Mouse (Mus musculus) skeletal muscle tissue, adult 2 months (tissue): ENCODE data around the gene Myd88.

Experiments
- DNase-seq: peaks from one replicate; pipeline ENCODE4 v3.0.0-alpha.2; 2012; ENCODE audit warnings: low read depth, low spot score

Gene Myd88

DNA sequence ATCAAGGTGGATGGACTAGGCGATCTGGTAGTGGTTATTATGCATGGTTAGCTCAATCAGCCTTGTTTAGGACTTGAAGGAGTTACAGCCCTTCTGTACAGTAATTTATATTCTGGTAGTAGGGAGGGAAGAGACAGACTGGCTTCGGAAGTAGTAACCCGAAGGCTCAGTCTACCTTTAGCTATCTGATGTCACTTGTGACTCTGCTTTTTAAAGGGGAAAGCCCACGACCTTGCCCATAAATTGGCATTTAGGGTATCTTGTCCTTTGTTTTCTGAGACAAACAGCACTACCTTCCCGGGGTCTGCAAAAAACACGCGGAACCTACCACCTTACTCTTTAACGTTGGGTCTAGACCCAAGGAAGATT, 1.0 kb downstream of the Myd88 start:
- no peak for DNase-seq

DNA sequence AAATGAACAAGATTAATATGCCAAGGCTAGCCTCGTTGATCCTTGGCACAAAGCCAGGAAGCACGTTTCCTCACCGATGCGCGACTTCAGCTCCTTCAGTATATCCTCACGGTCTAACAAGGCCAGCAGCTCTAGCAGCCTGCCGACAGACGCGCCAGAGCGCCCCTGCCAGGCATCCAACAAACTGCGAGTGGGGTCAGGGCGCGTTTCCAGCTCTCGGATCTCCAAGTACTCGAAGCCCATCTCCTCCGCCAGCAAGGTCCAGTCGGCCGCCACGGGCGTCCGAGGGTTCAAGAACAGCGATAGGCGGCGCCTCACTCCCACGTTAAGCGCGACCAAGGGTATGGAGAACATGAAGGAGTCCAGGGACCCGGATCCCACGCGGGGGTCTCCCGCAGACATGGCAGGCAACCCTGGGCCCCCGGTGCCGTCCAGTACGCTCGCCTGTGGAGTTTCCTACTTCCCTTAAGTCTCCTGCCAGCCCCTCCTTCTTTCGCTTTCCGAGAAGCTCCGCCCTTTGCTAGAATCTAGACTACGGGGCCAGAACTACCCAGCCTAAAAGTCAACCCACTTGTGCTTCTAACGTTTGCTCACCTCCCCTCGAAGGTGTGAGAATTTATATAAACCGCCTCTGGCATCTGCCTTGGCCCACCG, 1.5 kb downstream of the Myd88 start, which contains the start of gene Acaa1a:
Gene Acaa1a (plus strand): TSS at position 119 of the 654 bp plus-strand sequence.
- DNase-seq: peak; percentile 63

DNA sequence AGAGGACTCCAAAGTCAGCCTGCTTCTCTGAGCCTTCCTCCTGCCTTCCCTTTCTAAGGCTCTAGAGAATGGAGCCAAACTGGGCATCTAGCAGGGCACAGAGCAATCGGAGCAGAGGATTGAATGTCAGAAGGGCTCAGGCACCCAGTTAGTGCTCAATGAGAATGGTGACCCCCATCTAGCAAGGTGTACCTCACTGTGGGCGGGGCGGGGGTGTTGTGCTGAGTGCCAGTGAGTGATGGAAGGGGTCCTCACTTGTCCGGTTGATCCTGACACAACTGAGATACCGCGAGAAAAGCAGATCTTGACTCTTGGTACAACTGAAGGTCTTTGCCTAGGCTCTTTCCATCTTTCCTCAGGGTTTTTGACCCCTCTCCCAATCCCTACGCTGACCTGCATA, 2.1 kb downstream of the Myd88 start:
- no peak for DNase-seq

DNA sequence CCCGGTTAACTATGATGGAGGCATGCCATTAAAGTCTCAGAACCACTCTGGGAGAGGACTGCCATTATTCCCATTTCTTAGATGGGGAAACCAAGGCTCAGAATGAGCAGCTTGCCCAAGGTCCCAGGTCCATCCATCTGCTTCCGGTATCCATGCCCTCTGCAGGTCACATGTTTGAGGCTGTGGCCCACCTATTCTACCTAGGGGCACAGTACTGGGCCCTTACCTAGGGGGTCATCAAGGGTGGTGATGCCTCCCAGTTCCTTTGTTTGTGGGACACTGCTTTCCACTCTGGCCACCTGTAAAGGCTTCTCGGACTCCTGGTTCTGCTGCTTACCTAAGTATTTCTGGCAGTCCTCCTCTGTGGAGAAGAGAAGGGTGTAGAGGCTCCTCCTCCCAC, 2.9 kb downstream of the Myd88 start:
- no peak for DNase-seq

DNA sequence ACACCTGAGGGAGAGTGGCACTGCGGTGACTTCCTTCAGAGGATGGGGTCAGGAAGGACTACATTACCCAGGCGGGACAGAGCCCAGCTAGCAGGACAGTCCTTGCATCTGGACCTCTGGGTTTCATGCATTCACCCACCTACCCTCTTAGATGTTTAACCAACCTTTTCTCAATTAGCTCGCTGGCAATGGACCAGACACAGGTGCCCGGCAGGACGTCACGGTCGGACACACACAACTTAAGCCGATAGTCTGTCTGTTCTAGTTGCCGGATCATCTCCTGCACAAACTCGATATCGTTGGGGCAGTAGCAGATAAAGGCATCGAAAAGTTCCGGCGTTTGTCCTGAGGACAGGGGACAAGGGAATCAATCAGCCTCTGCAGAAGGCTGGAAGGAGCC, 3.4 kb downstream of the Myd88 start:
- DNase-seq: no peak

DNA sequence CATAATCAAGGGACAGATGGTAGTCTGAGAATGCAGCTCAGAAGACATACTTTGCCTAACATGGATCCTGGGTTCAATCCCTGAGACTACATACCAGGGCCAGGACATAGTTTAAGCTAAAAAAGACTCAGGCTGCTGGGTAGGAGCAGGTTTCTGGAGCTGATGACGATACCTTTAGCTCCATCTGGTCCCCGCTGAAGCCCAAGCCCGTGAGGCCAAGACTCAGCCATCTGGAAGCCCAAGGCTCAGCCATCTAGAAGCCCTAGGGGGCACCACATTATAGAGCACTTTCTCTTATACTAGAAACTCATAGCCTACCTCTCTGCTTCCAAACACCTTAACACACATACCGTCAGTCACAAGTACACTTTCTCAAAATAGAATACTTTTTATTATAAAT, 5.6 kb downstream of the Myd88 start:
- DNase-seq: no peak

DNA sequence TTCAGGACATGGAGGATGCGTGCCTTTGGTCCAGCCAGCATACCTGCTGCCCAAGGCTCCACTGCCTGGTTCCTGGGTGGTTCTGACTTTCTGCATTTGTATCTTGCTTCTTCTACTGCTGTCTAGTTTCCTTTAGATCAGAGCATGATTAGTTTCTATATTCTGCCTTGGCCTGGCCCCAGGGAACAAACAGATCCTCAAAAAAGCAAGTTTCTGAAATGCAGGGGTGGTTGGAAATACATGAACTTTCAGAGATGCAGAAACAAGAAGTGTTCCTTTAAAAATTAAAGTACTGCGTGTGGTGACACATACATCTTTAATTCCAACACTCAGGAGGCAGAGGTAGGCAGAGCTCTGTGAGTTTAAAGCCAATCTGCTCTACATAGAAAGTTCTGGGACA, 6.4 kb downstream of the Myd88 start:
- DNase-seq: no peak

DNA sequence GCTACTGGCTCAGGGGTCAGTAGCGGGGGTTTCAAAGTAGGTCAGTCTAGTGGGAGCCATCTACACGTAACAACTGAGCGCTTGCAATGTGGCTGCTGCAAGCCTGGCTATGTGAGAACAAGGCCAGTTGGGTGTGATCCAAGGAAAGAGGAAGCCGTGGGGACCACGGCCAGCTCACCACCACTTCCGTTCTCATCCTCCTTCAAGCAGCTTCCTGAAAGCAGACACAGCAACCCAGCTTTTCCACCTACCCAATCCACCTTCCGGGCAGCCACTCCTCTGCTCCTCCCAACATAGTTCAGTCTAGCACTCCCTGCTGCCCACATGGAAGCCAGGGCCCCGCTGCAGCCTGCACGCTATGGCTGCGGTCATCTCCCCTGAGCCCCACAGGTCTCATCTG, 6.9 kb downstream of the Myd88 start:
- peak; percentile 78 for DNase-seq

DNA sequence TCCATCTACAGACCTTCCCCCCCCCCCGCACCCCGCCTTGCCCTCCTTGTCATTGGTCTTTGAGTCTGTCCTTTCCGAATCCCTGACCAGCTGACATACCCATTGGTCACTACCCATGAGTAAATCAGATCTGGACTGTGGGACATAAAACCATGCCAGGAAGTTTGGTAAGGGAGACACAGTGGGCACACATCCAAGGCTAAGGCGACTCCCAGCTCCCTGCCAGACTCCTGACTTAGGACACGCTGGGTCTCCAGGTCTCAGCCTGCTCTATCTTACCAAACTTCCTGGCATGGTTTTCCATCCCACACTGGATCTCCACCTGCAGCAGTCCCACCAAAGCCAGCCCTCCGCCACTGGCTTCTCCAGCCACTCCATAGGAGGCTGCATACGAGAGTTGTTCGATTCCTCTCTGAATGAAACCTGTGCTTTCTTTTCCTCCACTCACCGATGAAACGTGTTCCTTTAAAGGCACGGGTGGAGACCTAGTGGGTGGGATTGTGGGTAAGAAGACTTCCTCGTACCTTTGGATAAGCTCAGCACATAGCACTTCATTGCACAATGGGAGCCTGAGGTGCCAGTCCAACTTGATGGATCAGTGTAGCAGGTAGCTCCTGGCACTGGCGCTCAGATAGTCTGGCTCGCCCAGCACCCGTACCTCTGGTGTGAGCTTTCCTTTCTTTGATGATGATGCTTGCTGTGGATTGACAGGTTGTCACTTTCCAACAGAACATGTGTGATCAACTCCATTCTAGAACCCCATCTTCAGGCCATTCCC, 10.8 kb downstream of the Myd88 start:
- DNase-seq: peak; percentile 53

DNA sequence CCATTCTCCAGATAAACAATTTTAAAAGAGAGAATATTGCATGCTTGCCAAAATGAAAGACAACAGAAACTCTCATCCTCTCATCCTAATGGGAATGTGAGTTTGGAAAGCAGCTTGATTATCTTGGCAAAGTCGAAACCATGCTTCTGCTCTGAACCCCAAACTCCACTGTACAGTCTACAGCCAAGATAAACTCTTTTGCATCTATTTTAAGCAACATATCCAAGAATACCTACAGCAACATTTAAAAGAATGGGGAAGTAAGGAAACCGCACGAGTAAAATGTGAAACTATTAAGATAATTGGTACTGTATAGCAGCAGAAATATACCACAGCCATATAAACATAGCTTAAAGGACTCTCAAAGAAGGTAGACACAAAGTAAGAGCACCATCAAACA, 12.7 kb downstream of the Myd88 start:
- DNase-seq: no peak

DNA sequence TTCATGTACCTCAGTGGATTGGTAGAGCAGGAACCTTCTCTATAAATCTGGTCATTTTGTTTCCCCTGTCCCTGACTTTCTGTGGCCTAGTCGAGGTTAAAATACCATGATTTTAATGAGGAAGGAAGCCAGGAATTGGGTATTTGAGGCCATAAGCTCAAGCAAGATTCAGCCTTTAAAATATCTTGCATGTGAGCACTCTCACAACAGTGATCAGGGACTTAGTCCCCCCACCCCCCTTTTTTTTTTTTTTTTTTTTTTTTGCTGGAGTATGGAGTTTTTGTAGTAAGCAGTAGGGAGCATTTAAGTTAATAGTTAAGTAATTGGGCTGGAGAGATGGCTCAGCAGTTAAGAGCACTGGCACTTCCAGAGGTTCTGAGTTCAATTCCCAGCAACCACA, 17.1 kb downstream of the Myd88 start:
- DNase-seq: no peak

DNA sequence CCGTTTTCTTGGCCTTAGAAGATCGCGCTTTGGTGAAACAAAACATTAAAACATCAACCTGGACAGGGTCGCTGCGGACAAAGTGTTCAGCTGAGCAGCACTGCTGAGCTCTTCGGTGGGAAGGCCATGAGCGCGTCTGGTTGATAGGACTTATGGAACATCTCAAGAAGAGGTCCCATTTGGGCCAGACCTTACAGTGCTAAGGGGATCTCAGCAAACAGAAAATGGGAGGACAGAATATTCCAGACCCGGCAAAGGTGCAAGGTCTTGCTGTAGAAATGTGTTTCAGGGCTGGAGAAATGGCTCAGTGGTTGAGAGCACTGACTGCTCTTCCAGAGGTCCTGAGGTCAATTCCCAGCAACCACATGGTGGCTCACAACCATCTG, 18.0 kb downstream of the Myd88 start:
- DNase-seq: no peak

DNA sequence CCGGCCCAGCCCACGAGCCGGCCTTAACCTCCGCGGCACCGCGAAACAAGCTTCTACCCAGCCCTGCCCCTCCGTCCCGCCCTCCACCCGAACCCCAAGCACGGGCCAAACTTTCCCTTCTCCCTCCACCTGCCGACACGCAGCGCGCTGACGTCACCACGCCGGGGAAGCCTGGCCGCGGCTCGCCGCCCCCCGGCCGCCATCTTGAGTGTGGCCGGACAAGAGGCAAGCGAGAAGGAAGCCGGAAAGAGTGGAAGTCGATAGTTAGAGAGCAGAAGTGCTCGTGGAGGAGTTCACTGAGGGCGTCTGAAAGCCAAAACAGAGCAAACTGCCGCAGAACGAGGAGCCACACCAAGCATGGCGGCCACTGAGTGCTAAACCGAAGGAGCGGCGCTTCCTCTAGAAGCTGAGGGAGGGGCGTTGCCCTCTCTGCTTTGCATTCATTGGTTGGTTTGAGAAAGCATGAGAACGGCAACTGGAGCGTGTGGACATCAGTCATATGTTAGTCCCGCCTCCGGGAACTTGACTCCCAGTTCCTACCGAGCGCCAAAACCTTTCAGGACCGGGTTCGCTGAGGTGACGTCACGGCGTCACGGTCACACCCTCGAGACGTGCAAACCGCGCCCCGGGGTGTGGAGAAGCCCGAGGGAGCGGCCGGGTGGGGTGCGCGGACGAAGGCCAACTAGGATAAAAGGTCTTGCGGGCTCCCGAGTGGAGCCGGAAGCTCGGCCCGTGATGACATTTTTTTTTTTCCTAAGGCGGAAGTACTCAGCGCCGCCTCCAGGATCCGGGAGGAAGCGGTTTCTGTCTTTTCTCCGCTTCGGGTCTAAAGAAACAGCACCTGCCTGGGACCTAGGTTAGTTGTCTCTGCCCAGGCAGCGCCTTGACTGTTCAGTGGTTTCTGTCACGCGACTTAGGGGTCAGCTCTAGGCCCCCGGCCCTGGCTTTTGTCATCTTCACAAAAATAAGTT, 18.6 kb downstream of the Myd88 start, which contains the start of gene Oxsr1:
Gene Oxsr1 (minus strand): TSS at position 139 of the 971 bp plus-strand sequence.
- DNase-seq: peak; percentile 100

DNA sequence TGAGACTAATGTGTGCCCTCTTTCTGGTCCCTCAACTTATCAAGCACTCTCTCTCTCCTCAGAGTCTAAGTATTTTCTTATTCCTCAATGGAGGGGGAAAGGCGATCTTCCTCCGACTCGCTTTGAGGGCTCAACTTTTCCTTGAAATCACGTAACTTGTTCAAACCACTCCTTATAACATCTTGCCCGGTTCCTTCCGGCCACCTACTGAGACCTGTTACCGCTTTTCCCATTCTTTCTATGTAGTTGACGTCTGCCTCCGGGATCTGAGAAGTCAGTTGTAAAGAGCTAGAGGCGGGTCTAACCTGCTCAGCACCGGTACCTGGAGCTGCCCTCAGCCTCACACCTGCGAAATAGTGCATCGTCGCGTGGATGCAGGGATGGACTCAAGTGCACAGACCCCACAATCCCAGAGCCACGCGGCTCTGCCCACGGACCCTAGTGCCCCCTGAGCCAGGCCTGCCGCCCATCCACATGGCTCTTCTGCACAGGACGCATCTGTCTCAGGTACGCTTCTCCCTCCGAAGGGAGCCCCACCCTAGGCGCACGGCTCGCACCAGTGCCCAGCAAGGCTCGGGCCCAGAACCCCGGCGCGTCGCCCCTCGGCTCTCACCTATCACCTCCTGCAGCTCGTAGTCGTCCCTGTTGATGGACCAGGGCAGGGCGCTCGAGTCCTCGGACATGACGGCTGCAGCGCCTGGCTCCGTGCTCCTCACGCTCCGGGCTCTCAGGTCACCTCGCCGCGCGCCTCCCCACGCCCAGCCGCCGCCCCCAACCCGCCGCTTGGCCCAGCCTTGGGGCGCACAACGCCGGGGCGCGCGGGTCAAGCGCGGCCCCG, 19.6 kb downstream of the Myd88 start:
- no peak for DNase-seq

DNA sequence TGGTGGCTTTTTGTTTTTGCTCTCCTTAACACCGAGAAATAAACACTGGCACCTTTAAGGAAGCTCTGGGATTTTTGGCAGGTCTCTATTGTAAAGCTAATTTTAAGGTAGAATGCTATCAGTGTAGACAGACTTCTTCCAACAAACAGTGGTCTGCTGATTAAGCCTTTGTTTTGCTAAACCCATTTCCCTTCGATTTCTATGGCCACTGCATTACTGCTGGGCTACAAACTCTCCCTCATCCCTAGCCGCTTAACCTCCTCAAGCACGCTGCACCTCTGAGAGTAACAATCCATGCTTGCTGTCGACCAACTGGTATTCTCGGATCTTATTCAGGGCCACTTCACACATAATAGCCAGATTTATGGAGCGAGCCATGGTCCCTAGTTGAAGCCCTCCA, 20.3 kb downstream of the Myd88 start:
- no peak for DNase-seq

DNA sequence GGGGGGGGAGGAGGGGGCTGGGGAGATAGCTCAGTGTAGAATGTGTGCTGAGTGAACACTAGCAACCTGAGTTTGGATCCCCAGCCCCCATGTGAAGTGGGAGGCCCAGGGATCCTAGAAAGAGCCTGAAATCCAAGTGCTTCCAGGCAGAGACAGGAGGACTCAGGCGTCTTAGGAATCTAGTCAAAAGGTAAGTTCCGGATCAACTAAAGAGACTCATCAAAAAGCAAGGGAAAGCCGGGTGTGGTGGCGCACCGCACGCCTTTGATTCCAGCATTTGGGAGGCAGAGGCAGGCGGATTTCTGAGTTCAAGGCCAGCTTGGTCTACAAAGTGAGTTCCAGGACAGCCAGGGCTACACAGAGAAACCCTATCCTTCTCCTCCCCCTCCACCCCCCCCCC, 20.8 kb downstream of the Myd88 start:
- DNase-seq: no peak

DNA sequence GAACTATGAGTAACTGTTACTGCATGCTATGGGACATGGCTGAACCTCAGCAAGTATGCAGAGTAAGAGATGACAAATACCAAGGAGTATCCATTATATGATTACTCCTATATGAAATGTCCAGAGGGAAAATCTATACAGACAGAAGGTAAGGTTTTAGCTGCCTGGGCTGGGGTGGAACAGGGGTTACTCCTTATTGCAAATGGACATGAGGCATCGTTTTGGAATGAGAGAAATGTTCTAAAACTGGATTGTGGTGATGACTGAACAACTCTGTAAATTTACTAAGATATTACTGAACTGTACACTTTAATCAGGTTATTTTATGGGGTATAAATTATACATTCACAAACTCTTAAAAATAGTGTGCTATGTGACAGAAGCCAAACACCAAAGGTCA, 22.3 kb downstream of the Myd88 start:
- no peak for DNase-seq

DNA sequence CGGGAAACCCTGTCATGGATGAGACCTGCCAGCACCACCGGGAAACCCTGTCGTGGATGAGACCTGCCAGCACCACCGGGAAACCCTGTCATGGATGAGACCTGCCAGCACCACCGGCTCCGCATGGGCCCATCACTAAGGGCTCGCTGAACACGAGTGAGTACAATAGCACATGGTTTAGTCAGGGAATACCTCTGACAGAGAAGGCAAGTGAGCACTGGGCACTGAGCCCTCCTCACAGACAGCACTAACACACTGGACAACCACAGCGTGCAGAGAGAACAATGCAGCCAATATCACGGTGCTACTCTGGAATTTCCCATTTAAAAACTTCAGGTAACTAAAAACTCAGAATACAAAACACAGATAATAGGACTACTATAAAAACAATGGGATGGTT, 28.1 kb downstream of the Myd88 start:
- no peak for DNase-seq

DNA sequence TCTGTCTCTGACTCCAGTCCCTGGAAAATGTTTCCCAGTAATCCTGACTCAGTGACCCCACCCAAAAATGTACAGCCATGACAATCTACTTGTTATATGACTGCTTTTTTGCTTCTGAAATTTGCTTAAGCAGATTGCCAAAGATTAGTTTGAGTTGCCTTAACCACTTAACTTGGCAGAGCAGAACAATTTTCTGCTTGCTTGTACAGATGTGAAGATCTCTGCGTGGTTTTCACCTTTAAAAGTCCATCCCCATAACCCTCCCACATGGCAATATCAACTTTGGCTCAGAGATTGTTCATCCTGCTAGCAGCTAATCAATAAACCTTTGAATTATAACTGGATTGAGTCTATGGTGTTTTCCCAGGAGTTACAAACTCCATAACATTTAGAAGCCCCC, 32.1 kb downstream of the Myd88 start:
- no peak for DNase-seq

DNA sequence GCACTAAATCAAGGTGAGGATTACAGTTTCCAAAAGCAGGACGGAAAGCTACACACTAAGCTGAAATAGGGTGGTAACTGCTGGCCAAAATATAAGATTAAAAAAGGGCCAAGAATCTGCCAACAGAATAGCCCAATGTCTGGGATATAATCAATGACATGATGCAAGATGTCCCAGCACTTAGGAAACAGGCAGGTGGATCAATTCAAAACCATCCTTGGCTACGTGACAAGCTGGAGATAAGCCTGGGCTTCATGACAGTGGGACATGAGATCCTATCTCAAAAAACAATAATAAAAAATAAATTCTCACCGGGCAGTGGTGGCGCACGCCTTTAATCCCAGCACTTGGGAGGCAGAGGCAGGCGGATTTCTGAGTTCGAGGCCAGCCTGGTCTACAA, 35.3 kb downstream of the Myd88 start:
- DNase-seq: no peak

DNA sequence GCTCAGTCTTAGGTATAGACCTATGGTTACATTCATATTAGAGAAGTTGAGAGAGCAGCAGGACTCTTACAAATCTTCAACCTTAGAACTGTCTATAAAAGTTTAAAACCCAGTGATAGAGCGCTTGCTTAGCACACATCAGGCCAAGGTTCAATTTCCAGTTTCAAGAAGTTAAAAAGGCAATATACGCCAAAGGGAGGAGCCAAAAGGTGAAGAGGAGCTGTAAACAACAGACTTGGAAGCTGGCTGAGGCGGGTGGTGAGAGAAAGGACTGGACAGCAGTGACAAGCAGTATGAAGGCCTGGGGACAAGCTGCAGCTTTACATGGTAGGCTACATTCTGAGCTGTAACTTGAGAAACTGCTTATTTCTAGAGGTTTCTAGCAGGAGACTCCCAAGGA, 42.6 kb downstream of the Myd88 start:
- no peak for DNase-seq
